Mouse (Mus musculus) megakaryocyte progenitor cell, adult 5-6 weeks (primary cell): ENCODE measurements around the gene Olfr235. TPM values are rescaled to one million over a fixed set of nuclear protein-coding genes. Genes with fewer than 3 reads are reported as not detected.
"Not testable (repeated sequence)": the region's sequence is repeated elsewhere in the genome, so short reads cannot be mapped to it uniquely, and the experiment has no call there.

ENCODE experiments used
- ATAC-seq: replicated peaks from 2 replicates; pipeline ENCODE4 v1.8.0; 2016; ENCODE audit warnings: mild to moderate bottlenecking, moderate TSS enrichment, inconsistent platforms; ENCODE audit not compliant: poor library complexity
- total RNA-seq, 2 experiments: library from RNA; stranded (forward) in 1 of 2; stranded (reverse) in 1 of 2; fragments of 157-497, 149-512 nt in 1 of 2; fragments of 200-1000 nt in 1 of 2; gene quantifications; 2 replicates each; pipeline versions ENCODE4 v1.2.3 to v1.2.4; 2015 to 2017

Olfr235 gene
- not detected in 2 replicates for total RNA-seq (2015)
- total RNA-seq (2017) = not detected in 2 replicates

DNA sequence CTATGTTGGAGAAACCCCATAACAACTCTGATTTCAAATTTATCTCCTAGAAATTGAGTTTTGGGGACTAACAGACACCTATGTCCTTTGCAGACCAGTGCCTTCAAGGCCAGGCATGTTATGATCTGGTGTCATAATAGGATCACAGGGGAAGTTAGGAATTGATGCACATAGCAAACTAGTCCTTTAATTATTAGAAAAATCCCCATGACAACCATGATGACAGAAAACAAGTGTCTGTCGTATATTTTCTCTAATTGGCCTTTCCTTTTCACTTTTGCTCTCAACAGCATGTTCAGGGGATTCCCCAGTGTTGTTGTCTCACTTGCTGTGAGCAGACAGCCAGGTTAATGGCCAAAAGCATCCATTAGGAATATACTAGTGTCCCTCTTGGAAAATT is at the start of gene Olfr235:
Gene Olfr235 (plus strand): TSS at position 301 of the 400 bp plus-strand sequence.
- ATAC-seq = no peak

DNA sequence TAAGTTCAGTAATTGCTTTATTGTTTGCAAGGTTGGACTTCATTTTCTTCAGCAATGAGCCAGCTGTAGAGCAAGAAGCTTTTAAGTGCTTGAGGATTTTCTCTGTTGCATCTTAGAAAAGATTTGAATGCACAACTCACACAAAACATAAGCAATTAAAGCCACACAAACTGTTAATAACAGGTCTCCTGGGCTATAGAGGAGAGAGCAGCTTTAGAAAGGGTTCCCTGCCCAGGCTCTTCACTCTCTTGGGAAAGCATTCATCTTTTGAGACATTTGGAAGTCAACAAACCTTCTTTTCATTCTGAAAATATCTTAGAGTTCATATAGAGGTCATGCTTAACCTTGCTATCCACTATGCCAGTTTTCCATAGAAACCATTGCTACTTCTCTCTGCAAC is 28.3 kb upstream of the Olfr235 start, which contains the start of gene Olfr1432:
Gene Olfr1432 (minus strand): TSS at position 101 of the 400 bp plus-strand sequence.
- not testable (repeated sequence) for ATAC-seq

DNA sequence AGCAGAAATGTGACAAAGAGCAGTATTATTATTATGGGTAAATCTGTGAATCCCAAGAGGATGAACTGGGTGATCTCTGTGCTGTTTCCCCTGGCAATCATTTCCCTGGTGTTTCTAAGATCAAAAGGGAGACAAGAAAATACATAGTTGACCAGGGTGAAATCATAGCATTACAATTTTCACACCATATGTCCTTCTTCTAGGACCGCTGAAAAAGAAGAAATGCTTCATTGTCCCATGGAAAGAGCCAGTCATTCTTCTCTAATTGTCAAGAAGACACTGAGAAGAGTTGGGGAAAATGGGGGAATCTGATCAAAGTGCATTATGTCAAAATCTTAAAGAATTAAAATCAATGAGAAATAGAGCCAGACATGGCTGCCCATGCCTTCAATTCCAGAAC is 19.3 kb upstream of the Olfr235 start, which contains the start of gene Olfr262:
Gene Olfr262 (minus strand): TSS at position 101 of the 400 bp plus-strand sequence.
- ATAC-seq = no peak

DNA sequence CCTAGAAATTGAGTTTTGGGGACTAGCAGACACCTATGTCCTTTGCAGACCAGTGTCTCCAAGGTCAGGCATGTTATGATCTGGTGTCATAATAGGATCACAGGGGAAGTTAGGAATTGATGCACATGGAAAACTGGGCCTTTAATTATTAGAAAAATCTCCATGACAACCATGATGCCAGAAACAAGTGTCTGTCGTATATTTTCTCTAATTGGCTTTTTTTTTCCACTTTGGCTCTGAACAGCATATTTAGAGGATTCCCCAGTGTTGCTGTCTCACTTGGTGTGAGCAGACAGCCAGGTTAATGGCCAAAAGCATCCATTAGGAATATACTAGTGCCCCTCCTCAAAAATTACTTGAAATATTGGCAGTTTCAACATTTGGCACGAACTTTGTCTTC is 18.7 kb downstream of the Olfr235 start, which contains the start of gene Olfr1434:
Gene Olfr1434 (plus strand): TSS at position 301 of the 400 bp plus-strand sequence.
- ATAC-seq = no peak

DNA sequence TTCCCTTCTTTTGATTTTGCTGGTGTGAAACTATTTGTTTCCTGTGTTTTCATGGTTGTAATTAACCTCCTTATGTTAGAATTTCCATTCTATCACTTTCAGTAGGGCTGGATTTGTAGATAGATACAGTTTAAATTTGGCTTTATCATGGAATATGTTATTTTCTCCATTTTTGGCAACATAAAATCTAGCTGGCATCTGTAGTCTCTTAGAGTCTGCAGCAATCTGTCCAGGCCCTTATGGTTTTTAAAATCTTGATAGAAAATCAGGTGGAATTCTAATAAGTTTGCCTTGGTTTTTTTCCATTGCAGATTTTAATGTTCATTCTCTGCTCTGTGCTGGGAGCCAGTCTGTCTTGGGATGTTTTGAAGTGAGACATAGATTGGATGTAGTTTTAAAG is 32.1 kb downstream of the Olfr235 start:
- ATAC-seq = no peak

DNA sequence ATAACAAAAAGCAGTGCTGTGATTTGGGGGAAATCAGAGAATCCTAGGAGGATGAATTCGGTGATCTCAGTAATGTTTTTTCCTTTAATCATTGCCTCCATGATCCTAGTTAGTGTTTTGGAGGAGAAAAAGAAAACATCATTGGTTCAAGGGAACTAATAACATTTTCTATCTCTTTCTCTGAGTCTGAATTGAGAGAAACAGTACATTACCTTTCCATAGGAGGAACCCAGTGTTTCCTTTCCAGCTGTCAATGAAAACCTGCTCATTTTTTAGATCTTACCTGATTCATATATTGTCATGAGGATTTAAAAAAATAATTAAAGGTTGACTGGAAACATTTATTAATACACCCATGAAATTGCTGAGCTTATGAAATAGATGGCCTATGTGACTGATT is 38.2 kb downstream of the Olfr235 start, which contains the start of gene Olfr1436:
Gene Olfr1436 (minus strand): TSS at position 101 of the 400 bp plus-strand sequence.
- not testable (repeated sequence) for ATAC-seq

Other genes starting within 250 kb of the Olfr235 start
- 0.07 TPM in 1 of 2 replicates, not detected in the other for gene Olfr1423, start 219.7 kb upstream of the Olfr235 start, total RNA-seq (2015)
- not detected in 2 replicates for gene Olfr1423, start 219.7 kb upstream of the Olfr235 start, total RNA-seq (2017)
- not detected in 2 replicates for gene Olfr1424, start 198.3 kb upstream of the Olfr235 start, total RNA-seq (2015)
- gene Olfr1424, start 198.3 kb upstream of the Olfr235 start, total RNA-seq (2017) = not detected in 2 replicates
- gene Olfr1425, start 183.3 kb upstream of the Olfr235 start, total RNA-seq (2015) = not detected in 2 replicates
- gene Olfr1425, start 183.3 kb upstream of the Olfr235 start, total RNA-seq (2017) = not detected in 2 replicates
- gene Olfr1426, start 169.0 kb upstream of the Olfr235 start, total RNA-seq (2015) = not detected in 2 replicates
- not detected in 2 replicates for gene Olfr1426, start 169.0 kb upstream of the Olfr235 start, total RNA-seq (2017)
- not detected in 2 replicates for gene Olfr1427, start 157.7 kb upstream of the Olfr235 start, total RNA-seq (2015)
- gene Olfr1427, start 157.7 kb upstream of the Olfr235 start, total RNA-seq (2017) = not detected in 2 replicates
- not detected in 2 replicates for gene Olfr1428, start 145.1 kb upstream of the Olfr235 start, total RNA-seq (2015)
- not detected in 2 replicates for gene Olfr1428, start 145.1 kb upstream of the Olfr235 start, total RNA-seq (2017)
- gene Olfr76, start 137.8 kb upstream of the Olfr235 start, total RNA-seq (2015) = not detected in 2 replicates
- gene Olfr76, start 137.8 kb upstream of the Olfr235 start, total RNA-seq (2017) = not detected in 2 replicates
- gene Olfr1555-ps1, start 90.9 kb upstream of the Olfr235 start, total RNA-seq (2015) = not detected in 2 replicates
- not detected in 2 replicates for gene Olfr1555-ps1, start 90.9 kb upstream of the Olfr235 start, total RNA-seq (2017)
- gene Olfr1431, start 60.4 kb upstream of the Olfr235 start, total RNA-seq (2015) = not detected in 2 replicates
- not detected in 2 replicates for gene Olfr1431, start 60.4 kb upstream of the Olfr235 start, total RNA-seq (2017)
- gene Olfr1432, start 28.4 kb upstream of the Olfr235 start, total RNA-seq (2015) = not detected in 2 replicates
- gene Olfr1432, start 28.4 kb upstream of the Olfr235 start, total RNA-seq (2017) = not detected in 2 replicates
- gene Olfr262, start 19.4 kb upstream of the Olfr235 start, total RNA-seq (2015) = not detected in 2 replicates
- not detected in 2 replicates for gene Olfr262, start 19.4 kb upstream of the Olfr235 start, total RNA-seq (2017)
- gene Olfr1434, start 18.8 kb downstream of the Olfr235 start, total RNA-seq (2015) = not detected in 2 replicates
- not detected in 2 replicates for gene Olfr1434, start 18.8 kb downstream of the Olfr235 start, total RNA-seq (2017)
- gene Olfr1436, start 38.1 kb downstream of the Olfr235 start, total RNA-seq (2015) = not detected in 2 replicates
- gene Olfr1436, start 38.1 kb downstream of the Olfr235 start, total RNA-seq (2017) = not detected in 2 replicates
- not detected in 2 replicates for gene Olfr1437, start 64.1 kb downstream of the Olfr235 start, total RNA-seq (2015)
- not detected in 2 replicates for gene Olfr1437, start 64.1 kb downstream of the Olfr235 start, total RNA-seq (2017)
- gene Olfr1438-ps1, start 74.9 kb downstream of the Olfr235 start, total RNA-seq (2015) = not detected in 2 replicates
- gene Olfr1438-ps1, start 74.9 kb downstream of the Olfr235 start, total RNA-seq (2017) = not detected in 2 replicates
- not detected in 2 replicates for gene Olfr1440, start 126.2 kb downstream of the Olfr235 start, total RNA-seq (2015)
- not detected in 2 replicates for gene Olfr1440, start 126.2 kb downstream of the Olfr235 start, total RNA-seq (2017)
- not detected in 2 replicates for gene Olfr1441, start 156.4 kb downstream of the Olfr235 start, total RNA-seq (2015)
- gene Olfr1441, start 156.4 kb downstream of the Olfr235 start, total RNA-seq (2017) = not detected in 2 replicates
- not detected in 2 replicates for gene Pfpl, start 166.9 kb downstream of the Olfr235 start, total RNA-seq (2015)
- gene Pfpl, start 166.9 kb downstream of the Olfr235 start, total RNA-seq (2017) = not detected in 2 replicates
- 74.6 and 105 TPM in 2 replicates for gene Mpeg1, start 199.7 kb downstream of the Olfr235 start, total RNA-seq (2015)
- 41.8 and 52.4 TPM in 2 replicates for gene Mpeg1, start 199.7 kb downstream of the Olfr235 start, total RNA-seq (2017)
- 41.4 and 46.5 TPM in 2 replicates for gene Dtx4, start 240.4 kb downstream of the Olfr235 start, total RNA-seq (2015)
- 38.9 and 39.0 TPM in 2 replicates for gene Dtx4, start 240.4 kb downstream of the Olfr235 start, total RNA-seq (2017)